Mouse (Mus musculus): Measurements from ENCODE around the gene Cort. TPM values are rescaled to one million over a fixed set of nuclear protein-coding genes. Genes with fewer than 3 reads are reported as not detected.

Gene Cort
- polyA plus RNA-seq, 1 experiment from 2014 or later, result 0.53 TPM

DNA sequence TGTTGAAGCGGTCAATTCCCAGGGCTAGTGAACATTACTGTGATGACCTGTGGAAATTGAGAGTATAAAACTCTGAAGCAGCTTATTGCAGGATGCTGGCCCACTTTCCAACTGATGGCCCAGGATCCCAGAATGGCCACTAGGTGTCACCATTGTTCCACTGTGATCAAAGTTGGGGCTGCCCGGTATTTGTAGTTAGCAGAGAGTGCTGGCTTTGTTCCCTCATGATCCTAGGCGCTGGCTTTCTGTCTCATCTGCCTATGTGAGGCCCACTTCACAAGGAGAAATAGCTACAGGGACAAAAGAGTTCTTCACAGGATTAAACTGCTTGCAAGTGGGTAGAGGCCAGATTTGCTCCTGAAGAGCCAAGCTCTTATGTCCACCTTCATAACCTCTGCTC lies 17.9 kb upstream of the Cort start:
- Histone ChIP-seq H3K9me3 (ENCODE audit: control insufficient read depth, low read length) (no peaks in the 10 kb centered on the region), H3K4me3 (ENCODE audit: low read depth, low read length) (no peak overlapping the region), H3K9ac (ENCODE audit: low read depth, low read length) (no peak overlapping the region), H3K27ac (replicated peaks; ENCODE audit: low read depth, low read length) (no peak overlapping the region), H3K27me3 (replicated peaks; ENCODE audit: control insufficient read depth, insufficient read depth, low read length) (no peaks in the 10 kb centered on the region), H3K4me1 (ENCODE audit: control insufficient read depth, insufficient read depth, low read length) (peaks cover 7% of the 10 kb centered on the region; the same call in 1 of the 2 replicates), H3K36me3 (ENCODE audit: control insufficient read depth, insufficient read depth, low read length) (peaks cover 2% of the 10 kb centered on the region; the same call in 1 of the 2 replicates), H3K4me2 (ENCODE audit: low read depth, low read length) (no peak overlapping the region)
- DNase-seq (ENCODE audit: low spot score) (peak; percentile 93), ATAC-seq (ENCODE audit: low read depth) (peak; percentile 86)
- WGBS, result 2% methylated on average over 3 of the region's 3 CpGs

DNA sequence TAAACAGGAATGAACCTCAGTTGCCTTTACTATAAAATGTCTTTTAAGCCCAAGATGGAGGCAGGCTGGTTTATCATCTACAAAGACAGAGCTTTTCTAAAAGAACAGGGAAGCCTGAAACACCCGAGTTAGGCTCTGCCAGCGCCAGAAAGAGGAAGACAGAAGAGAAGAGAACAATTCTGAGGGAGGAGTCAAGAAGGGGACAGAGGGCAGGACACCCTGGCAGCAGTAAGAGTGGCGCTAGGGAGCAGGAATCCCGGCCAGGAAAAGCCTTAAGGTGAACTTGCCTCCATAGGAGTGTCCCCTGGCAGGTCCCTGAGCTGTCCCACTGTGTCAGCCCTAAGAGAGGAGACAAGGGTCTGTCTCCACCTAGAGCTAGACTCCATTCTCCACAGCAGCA lies 17.0 kb upstream of the Cort start:
- DNase-seq (ENCODE audit: low spot score) (no peak), ATAC-seq (ENCODE audit: low read depth) (no peak)
- Histone ChIP-seq H3K4me3 (ENCODE audit: low read depth, low read length) (no peak overlapping the region), H3K9ac (ENCODE audit: low read depth, low read length) (no peak overlapping the region), H3K27ac (replicated peaks; ENCODE audit: low read depth, low read length) (no peak overlapping the region), H3K36me3 (ENCODE audit: control insufficient read depth, insufficient read depth, low read length) (no peaks in the 10 kb centered on the region), H3K4me1 (ENCODE audit: control insufficient read depth, insufficient read depth, low read length) (peaks cover 7% of the 10 kb centered on the region; the same call in 1 of the 2 replicates), H3K27me3 (replicated peaks; ENCODE audit: control insufficient read depth, insufficient read depth, low read length) (no peaks in the 10 kb centered on the region), H3K9me3 (ENCODE audit: control insufficient read depth, low read length) (no peaks in the 10 kb centered on the region), H3K4me2 (ENCODE audit: low read depth, low read length) (no peak overlapping the region)
- WGBS, result 32% methylated on average over 4 of the region's 4 CpGs

DNA sequence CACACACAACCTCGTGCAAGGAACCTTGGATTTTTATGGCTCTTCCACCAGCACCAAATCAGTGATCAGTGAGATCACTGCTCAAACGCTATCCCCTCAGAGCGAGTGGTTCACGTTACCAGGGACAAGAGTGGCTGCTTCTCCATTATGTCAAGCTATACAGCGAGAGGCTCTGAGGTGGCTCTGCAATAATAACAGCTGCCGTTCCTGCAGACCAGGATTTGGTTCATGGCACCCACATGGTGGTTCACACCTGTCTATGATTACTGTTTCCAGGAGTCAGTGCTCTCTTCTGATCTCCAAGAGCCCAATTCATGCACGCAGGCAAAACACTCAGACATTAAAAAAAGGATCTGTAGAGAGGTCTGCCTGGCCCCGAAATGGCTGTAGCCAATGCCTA lies 12.0 kb upstream of the Cort start:
- no peaks in the 10 kb centered on the region for H3K27me3 ChIP-seq (replicated peaks; ENCODE audit: control insufficient read depth, insufficient read depth, low read length)
- H3K4me1 ChIP-seq (ENCODE audit: control insufficient read depth, insufficient read depth, low read length), result no peaks in the 10 kb centered on the region
- WGBS, result 53% methylated on average over 8 of the region's 8 CpGs
- H3K36me3 ChIP-seq (ENCODE audit: control insufficient read depth, insufficient read depth, low read length), result no peaks in the 10 kb centered on the region
- no peaks in the 10 kb centered on the region for H3K9me3 ChIP-seq (ENCODE audit: control insufficient read depth, low read length)
- ATAC-seq (ENCODE audit: low read depth) (no peak), DNase-seq (ENCODE audit: low spot score) (no peak)
- H3K27ac ChIP-seq (replicated peaks; ENCODE audit: low read depth, low read length), result no peak overlapping the region
- no peak overlapping the region for H3K9ac ChIP-seq (ENCODE audit: low read depth, low read length)
- H3K4me2 ChIP-seq (ENCODE audit: low read depth, low read length), result no peak overlapping the region
- H3K4me3 ChIP-seq (ENCODE audit: low read depth, low read length), result no peak overlapping the region

DNA sequence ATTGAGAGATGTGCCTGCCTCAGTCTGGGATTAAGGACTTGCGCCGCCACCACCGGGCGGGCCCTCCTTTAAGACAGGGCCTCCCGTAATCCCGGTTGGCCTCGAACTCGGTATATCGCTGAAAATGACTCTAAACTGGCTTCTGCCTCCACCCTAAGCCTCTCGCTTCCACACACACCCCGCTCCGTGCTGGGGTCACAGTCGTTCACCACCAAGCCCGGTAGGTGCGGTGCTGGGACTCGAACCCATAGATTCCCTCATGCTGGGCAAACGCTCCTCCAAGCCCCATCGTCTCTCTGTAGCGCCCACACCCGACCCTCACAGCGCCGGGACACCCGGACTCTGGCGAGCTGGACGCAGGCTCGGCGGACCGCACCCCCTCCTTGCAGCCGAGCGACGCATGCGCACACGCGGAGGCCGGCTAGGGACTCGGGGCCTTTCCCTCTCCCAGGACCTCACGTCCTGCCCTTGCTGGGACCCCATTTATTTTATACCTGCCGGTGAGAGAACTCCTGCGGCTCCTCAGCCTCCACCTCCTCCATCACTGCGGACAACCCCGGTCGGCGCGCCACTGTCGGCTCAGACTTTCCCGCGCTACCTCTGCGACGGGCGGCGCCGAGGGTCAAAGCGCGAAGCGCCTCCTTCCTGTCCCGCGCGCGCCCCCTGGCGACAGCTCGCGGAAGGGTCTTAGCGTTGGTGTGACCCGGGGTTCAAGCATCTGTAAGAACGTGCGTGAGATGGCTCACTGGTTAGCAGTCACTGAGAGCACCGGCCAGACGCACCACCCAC lies 10.6 kb upstream of the Cort start, which contains the start of gene Cenps:
Gene Cenps (minus strand): TSS at position 648 of the 789 bp plus-strand sequence.
- peak within 1 kb of the TSS; percentile 76 for H3K27ac ChIP-seq (replicated peaks; ENCODE audit: low read depth, low read length)
- no peaks in the 10 kb centered on the region for H3K4me1 ChIP-seq (ENCODE audit: control insufficient read depth, insufficient read depth, low read length)
- WGBS, result 1% methylated on average over 64 of the region's 68 CpGs
- H3K9me3 ChIP-seq (ENCODE audit: control insufficient read depth, low read length), result no peaks in the 10 kb centered on the region
- DNase-seq (ENCODE audit: low spot score) (peak; percentile 94), ATAC-seq (ENCODE audit: low read depth) (peak; percentile 89)
- H3K36me3 ChIP-seq (ENCODE audit: control insufficient read depth, insufficient read depth, low read length), result no peaks in the 10 kb centered on the region
- peak within 1 kb of the TSS; percentile 79 for H3K4me2 ChIP-seq (ENCODE audit: low read depth, low read length)
- no peaks in the 10 kb centered on the region for H3K27me3 ChIP-seq (replicated peaks; ENCODE audit: control insufficient read depth, insufficient read depth, low read length)
- peak within 1 kb of the TSS; percentile 76 for H3K9ac ChIP-seq (ENCODE audit: low read depth, low read length)
- peak within 1 kb of the TSS; percentile 61 for H3K4me3 ChIP-seq (ENCODE audit: low read depth, low read length)

DNA sequence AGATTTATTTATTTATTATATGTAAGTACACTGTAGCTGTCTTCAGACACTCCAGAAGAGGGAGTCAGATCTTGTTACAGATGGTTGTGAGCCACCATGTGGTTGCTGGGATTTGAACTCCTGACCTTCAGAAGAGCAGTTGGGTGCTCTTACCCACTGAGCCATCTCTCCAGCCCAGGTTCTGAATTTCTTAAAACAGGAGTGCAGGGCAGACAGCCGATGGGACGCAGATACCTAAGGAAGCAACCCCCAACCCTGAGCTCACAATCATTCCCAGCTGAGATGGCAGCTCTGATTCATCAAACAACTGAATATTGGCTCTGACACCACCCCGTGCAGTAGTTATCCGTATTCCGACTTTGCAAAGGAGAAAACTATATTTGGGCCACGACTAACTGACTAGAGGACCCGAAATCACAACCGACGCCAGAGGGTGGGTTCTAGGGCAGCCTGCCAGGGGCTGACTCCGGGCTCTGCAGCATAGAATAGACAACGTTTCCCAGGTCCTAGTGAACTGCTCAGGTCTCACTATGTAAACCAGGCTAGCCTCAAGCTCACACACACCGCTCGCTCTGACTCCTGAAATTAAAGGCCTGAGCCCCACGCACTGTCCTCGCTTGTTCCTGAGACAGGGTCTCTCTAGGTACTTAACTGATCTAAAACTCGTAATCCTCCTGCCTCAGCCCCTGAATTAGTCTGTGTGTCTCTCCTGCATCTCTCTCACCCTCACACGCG lies 9.7 kb upstream of the Cort start:
- DNase-seq (ENCODE audit: low spot score), result peak; percentile 6
- Histone ChIP-seq H3K36me3 (ENCODE audit: control insufficient read depth, insufficient read depth, low read length) (0 out of 2 replicates have a peak, but pooled peaks cover 4% of the 10 kb centered on the region), H3K9me3 (ENCODE audit: control insufficient read depth, low read length) (no peaks in the 10 kb centered on the region), H3K27me3 (replicated peaks; ENCODE audit: control insufficient read depth, insufficient read depth, low read length) (no peaks in the 10 kb centered on the region), H3K27ac (replicated peaks; ENCODE audit: low read depth, low read length) (peak overlapping the region; percentile 76), H3K4me3 (ENCODE audit: low read depth, low read length) (peak overlapping the region; percentile 61), H3K4me1 (ENCODE audit: control insufficient read depth, insufficient read depth, low read length) (no peaks in the 10 kb centered on the region), H3K9ac (ENCODE audit: low read depth, low read length) (peak overlapping the region; percentile 76), H3K4me2 (ENCODE audit: low read depth, low read length) (peak overlapping the region; percentile 79)
- no peak for ATAC-seq (ENCODE audit: low read depth)
- WGBS, result 40% methylated on average over 18 of the region's 18 CpGs

DNA sequence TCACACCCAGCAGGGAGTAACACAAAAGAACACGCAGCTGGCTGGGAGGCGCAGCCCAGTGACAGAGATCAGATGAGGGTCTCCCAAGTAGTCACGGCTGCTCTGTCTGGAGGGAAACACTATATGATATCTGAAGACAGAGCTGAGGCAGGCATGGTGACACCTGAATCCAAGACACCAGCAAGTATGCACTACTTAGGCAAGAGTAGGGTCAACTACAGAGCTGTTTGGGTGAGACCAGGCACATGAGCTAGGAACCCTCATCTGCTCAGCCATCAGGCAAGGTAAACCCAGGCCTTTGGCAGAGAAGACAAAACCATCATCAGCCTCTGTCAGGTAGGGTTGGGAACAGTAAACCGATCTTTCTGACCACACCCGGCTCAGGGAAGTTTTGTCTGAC lies 6.8 kb upstream of the Cort start:
- 69% methylated on average over 5 of the region's 5 CpGs for WGBS
- DNase-seq (ENCODE audit: low spot score) (no peak), ATAC-seq (ENCODE audit: low read depth) (no peak)
- H3K9ac ChIP-seq (ENCODE audit: low read depth, low read length), result no peak overlapping the region
- H3K27me3 ChIP-seq (replicated peaks; ENCODE audit: control insufficient read depth, insufficient read depth, low read length), result no peaks in the 10 kb centered on the region
- no peaks in the 10 kb centered on the region for H3K4me1 ChIP-seq (ENCODE audit: control insufficient read depth, insufficient read depth, low read length)
- H3K36me3 ChIP-seq (ENCODE audit: control insufficient read depth, insufficient read depth, low read length), result peaks cover 28% of the 10 kb centered on the region
- no peak overlapping the region for H3K4me3 ChIP-seq (ENCODE audit: low read depth, low read length)
- H3K4me2 ChIP-seq (ENCODE audit: low read depth, low read length), result no peak overlapping the region
- H3K9me3 ChIP-seq (ENCODE audit: control insufficient read depth, low read length), result no peaks in the 10 kb centered on the region
- no peak overlapping the region for H3K27ac ChIP-seq (replicated peaks; ENCODE audit: low read depth, low read length)

DNA sequence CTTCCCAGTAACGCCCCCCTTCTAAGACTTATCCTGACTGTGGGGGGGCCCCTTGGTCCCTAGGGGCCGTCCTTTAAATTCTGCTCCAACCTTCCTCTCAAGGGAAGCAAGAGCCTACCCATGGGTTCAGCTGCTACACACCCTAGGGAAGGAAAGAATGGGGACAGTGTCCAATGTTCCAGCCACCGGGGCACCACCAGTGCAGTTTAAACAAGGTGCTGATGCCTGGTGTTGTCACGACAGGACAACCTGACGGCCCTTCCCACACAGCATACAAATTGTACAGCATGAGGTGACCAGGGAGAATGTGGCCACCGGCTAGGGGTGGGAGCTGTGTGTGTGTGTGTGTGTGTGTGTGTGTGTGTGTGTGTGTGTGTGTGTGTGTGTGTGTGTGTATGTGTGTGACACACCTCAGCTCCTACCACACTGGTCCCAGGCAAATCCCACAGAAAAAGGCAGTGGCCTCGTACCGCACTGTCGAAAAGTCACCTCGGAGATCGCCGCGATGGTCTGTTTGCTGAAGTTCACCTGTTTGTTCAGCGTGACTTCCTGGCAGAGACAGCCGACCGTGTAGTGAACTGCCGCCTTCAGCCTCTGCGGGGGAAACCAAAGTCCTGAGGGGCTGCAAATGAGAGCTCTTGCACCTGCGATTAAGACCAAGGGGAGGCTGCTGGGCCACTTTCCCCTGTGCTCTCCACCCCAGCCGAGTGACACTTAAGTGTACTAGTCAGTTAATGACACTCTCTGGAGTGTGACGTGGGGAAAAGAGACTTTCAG lies 5.4 kb upstream of the Cort start:
- WGBS, result 80% methylated on average over 21 of the region's 21 CpGs
- no peak for ATAC-seq (ENCODE audit: low read depth)
- no peaks in the 10 kb centered on the region for H3K27me3 ChIP-seq (replicated peaks; ENCODE audit: control insufficient read depth, insufficient read depth, low read length)
- H3K9me3 ChIP-seq (ENCODE audit: control insufficient read depth, low read length), result no peaks in the 10 kb centered on the region
- no peak overlapping the region for H3K4me2 ChIP-seq (ENCODE audit: low read depth, low read length)
- no peaks in the 10 kb centered on the region for H3K4me1 ChIP-seq (ENCODE audit: control insufficient read depth, insufficient read depth, low read length)
- H3K4me3 ChIP-seq (ENCODE audit: low read depth, low read length), result no peak overlapping the region
- no peak overlapping the region for H3K9ac ChIP-seq (ENCODE audit: low read depth, low read length)
- H3K27ac ChIP-seq (replicated peaks; ENCODE audit: low read depth, low read length), result no peak overlapping the region
- peak; percentile 14 for DNase-seq (ENCODE audit: low spot score)
- H3K36me3 ChIP-seq (ENCODE audit: control insufficient read depth, insufficient read depth, low read length), result peaks cover 39% of the 10 kb centered on the region

DNA sequence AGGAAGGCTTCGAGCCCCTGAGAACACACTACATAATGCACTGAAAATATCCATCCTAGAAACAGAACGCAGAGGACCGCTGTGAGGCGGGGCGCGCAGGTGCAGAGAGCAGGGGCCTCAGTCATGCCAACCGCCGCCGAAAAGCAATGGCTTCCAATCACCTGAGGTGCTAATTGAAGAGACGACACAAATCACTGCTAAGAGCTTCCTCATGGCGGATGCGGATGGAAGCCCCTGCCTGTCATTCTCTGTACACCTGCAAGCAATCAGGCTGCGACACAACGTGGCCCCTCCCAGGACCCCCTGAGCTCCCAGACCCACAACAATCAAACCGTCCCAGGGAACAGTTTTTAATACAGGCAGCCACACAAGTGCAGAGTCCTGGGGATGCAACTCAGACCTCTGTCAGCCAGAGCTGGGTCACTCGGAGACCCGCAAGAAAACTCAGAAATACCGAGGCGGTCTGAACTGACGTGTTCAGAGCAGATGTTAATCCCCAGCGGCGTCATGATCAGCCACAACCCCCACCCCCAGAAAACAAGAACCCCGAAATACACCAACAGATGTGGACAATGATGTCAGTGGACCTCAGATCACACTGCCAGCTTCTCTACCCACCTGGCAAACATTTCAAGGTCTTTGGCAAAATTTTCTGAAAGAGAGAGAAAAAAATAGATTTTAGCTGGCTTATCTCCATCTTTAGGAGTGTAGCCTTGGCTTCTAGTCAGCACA lies 4.6 kb upstream of the Cort start:
- peaks cover 39% of the 10 kb centered on the region for H3K36me3 ChIP-seq (ENCODE audit: control insufficient read depth, insufficient read depth, low read length)
- no peaks in the 10 kb centered on the region for H3K4me1 ChIP-seq (ENCODE audit: control insufficient read depth, insufficient read depth, low read length)
- no peak overlapping the region for H3K9ac ChIP-seq (ENCODE audit: low read depth, low read length)
- DNase-seq (ENCODE audit: low spot score), result no peak
- no peak overlapping the region for H3K4me3 ChIP-seq (ENCODE audit: low read depth, low read length)
- ATAC-seq (ENCODE audit: low read depth), result no peak
- 70% methylated on average over 23 of the region's 23 CpGs for WGBS
- H3K9me3 ChIP-seq (ENCODE audit: control insufficient read depth, low read length), result no peaks in the 10 kb centered on the region
- H3K27me3 ChIP-seq (replicated peaks; ENCODE audit: control insufficient read depth, insufficient read depth, low read length), result no peaks in the 10 kb centered on the region
- H3K27ac ChIP-seq (replicated peaks; ENCODE audit: low read depth, low read length), result no peak overlapping the region
- H3K4me2 ChIP-seq (ENCODE audit: low read depth, low read length), result no peak overlapping the region

All from embryonic facial prominence, embryonic 14.5 days (tissue).